Mouse (Mus musculus): ENCODE measurements at regions not wholly inside any gene's neighbourhood (a gene's known extent, or its start where the extent isn't known, plus 50 kb on each side); places are given as distances from the start of the nearest gene placed in this dataset.

GRCm38 (mm10) chr2:133738839-133739430, 187.0 kb downstream of the Bmp2 start:
- TF ChIP-seq CTCF (IDR thresholded peaks at IDR 0.05; ENCODE audit: insufficient read depth, low read length) (no peak), POLR2A (IDR thresholded peaks at IDR 0.05; ENCODE audit: borderline replicate concordance, extremely low read depth, low read depth, low read length) (no peak)

Data from lung, adult 2 months (tissue).